Mouse (Mus musculus): ENCODE measurements around the gene Tdrd7. TPM values are rescaled to one million over a fixed set of nuclear protein-coding genes. Genes with fewer than 3 reads are reported as not detected.

Tdrd7 gene
- polyA plus RNA-seq, 1 experiment = 31.7 TPM

Other genes starting within 250 kb of the Tdrd7 start
- gene Aldh1b1, start 166.3 kb upstream of the Tdrd7 start, polyA plus RNA-seq (2012; rRNA removed) = 22.8 and 28.5 TPM in 2 replicates
- gene Igfbpl1, start 138.4 kb upstream of the Tdrd7 start, polyA plus RNA-seq (2012; rRNA removed) = 0.03 TPM in 1 of 2 replicates, not detected in the other
- gene Stra6l, start 116.7 kb upstream of the Tdrd7 start, polyA plus RNA-seq (2012; rRNA removed) = 0.39 and 0.57 TPM in 2 replicates
- gene Ccdc180, start 75.0 kb upstream of the Tdrd7 start, polyA plus RNA-seq (2012; rRNA removed) = 0.03 and 0.06 TPM in 2 replicates
- gene Tmod1, start 73.6 kb downstream of the Tdrd7 start, polyA plus RNA-seq (2012; rRNA removed) = 7.0 and 7.9 TPM in 2 replicates
- 32.9 and 33.7 TPM in 2 replicates for gene Ncbp1, start 173.3 kb downstream of the Tdrd7 start, polyA plus RNA-seq (2012; rRNA removed)
- 20.8 and 20.9 TPM in 2 replicates for gene Tstd2, start 173.4 kb downstream of the Tdrd7 start, polyA plus RNA-seq (2012; rRNA removed)
- 35.0 and 36.5 TPM in 2 replicates for gene Xpa, start 231.0 kb downstream of the Tdrd7 start, polyA plus RNA-seq (2012; rRNA removed)

All from urinary bladder, adult 2 months (tissue).